Mouse (Mus musculus) intestine, embryonic 14.5 days (tissue): ENCODE measurements around the gene Tex261. TPM values are rescaled to one million over a fixed set of nuclear protein-coding genes. Genes with fewer than 3 reads are reported as not detected.

Experiments used
- ATAC-seq: fragments of 200-750 bp; cut with Nextera tagmentation; replicated peaks from 2 replicates; pipeline ENCODE4 v1.8.0; 2017; ENCODE audit warnings: low read depth, moderate number of reproducible peaks, moderate TSS enrichment, moderate library complexity; ENCODE audit not compliant: low FRiP score, low TSS enrichment
- DNase-seq: peaks from one replicate; pipeline ENCODE4 v3.0.0-alpha.2; 2018; ENCODE audit warnings: low spot score
- H3K27ac ChIP-seq: fragments of 300-500 bp; sonication (generic); 2 replicates; pipeline ENCODE4 v1.5.1; 2014; ENCODE audit warnings: low read depth, mild to moderate bottlenecking, control low read depth
- H3K27me3 ChIP-seq: fragments of 300-500 bp; sonication (generic); replicated peaks from 2 replicates; pipeline ENCODE4 v1.6.1; 2014; ENCODE audit warnings: low read length, control low read depth; ENCODE audit not compliant: control insufficient read depth, insufficient read depth
- H3K36me3 ChIP-seq: fragments of 300-500 bp; sonication (generic); 2 replicates; pipeline ENCODE4 v1.6.1; 2014; ENCODE audit warnings: low read length, control low read depth; ENCODE audit not compliant: control insufficient read depth, insufficient read depth
- H3K4me1 ChIP-seq: fragments of 300-500 bp; sonication (generic); replicated peaks from 2 replicates; pipeline ENCODE4 v1.6.1; 2014; ENCODE audit warnings: low read length, control low read depth, mixed read lengths; ENCODE audit not compliant: control insufficient read depth, insufficient read depth
- H3K4me2 ChIP-seq: fragments of 300-500 bp; sonication (generic); 2 replicates; pipeline ENCODE4 v1.6.1; 2014; ENCODE audit warnings: low read length
- H3K4me3 ChIP-seq: fragments of 300-500 bp; sonication (generic); 2 replicates; pipeline ENCODE4 v1.5.1; 2014; ENCODE audit warnings: low read depth, low read length, control low read depth, mixed read lengths
- H3K9ac ChIP-seq: fragments of 300-500 bp; sonication (generic); 2 replicates; pipeline ENCODE4 v1.6.1; 2014; ENCODE audit warnings: mild to moderate bottlenecking, low read length
- H3K9me3 ChIP-seq: fragments of 300-500 bp; sonication (generic); 2 replicates; pipeline ENCODE4 v1.6.1; 2016; ENCODE audit warnings: low read length, control low read depth; ENCODE audit not compliant: control insufficient read depth
- WGBS: fragments of 180-500 bp; shearing (Covaris S2); extraction: QIAGEN DNeasy Blood & Tissue Kit; methylation state at CpG from one replicate; pipeline ENCODE4 v1.1.7; 2014; 5-methylcytosine and 5-hydroxymethylcytosine counted together
- polyA plus RNA-seq: library from polyadenylated mRNA; unstranded; fragments of >200 nt; fragmentation: Nextera tagmentation; extraction: Ambion mirVana; gene quantifications from 2 replicates; pipeline ENCODE4 v1.2.1, GENCODE M21; 2014

The Tex261 gene
- polyA plus RNA-seq: 71.1 and 79.3 TPM in 2 replicates

- peak within 1 kb of the TSS; percentile 89 for H3K9ac ChIP-seq
- H3K4me1 ChIP-seq: peaks cover 12% of the 10 kb centered on the region
- peak within 1 kb of the TSS; percentile 79 for H3K27ac ChIP-seq
- DNase-seq (peak; percentile 93), ATAC-seq (peak; percentile 96)
- H3K27me3 ChIP-seq: no peaks in the 10 kb centered on the region
- H3K9me3 ChIP-seq: no peaks in the 10 kb centered on the region
- H3K4me3 ChIP-seq: peak within 1 kb of the TSS; percentile 84
- H3K4me2 ChIP-seq: peak within 1 kb of the TSS; percentile 78
- H3K36me3 ChIP-seq: peaks cover 27% of the 10 kb centered on the region
- under 1% methylated on average over 45 of the region's 45 CpGs for WGBS
These were observed at the start of gene Tex261 for GRCm38 (mm10) chr6:83775638-83776293. Gene Tex261, minus strand, starts transcription at chr6:83775813.

GRCm38 (mm10) chr6:83821856-83822255 lies 46.2 kb upstream of the Tex261 start:
- 34% methylated on average over 2 of the region's 2 CpGs for WGBS
- Histone ChIP-seq H3K9ac (no peak overlapping the region), H3K27ac (no peak overlapping the region), H3K27me3 (no peaks in the 10 kb centered on the region), H3K36me3 (peaks cover 9% of the 10 kb centered on the region; the same call in 1 of the 2 replicates), H3K4me3 (no peak overlapping the region), H3K4me2 (no peak overlapping the region), H3K4me1 (peaks cover 13% of the 10 kb centered on the region), H3K9me3 (no peaks in the 10 kb centered on the region)
- no peak for DNase-seq
- no peak for ATAC-seq

- Histone ChIP-seq H3K4me1 (peaks cover 13% of the 10 kb centered on the region), H3K36me3 (0 out of 2 replicates have a peak, but pooled peaks cover 5% of the 10 kb centered on the region), H3K4me3 (no peak overlapping the region), H3K27me3 (no peaks in the 10 kb centered on the region), H3K9ac (no peak overlapping the region), H3K9me3 (no peaks in the 10 kb centered on the region), H3K4me2 (no peak overlapping the region), H3K27ac (no peak overlapping the region)
- DNase-seq: no peak
- WGBS: 88% methylated on average over 2 of the region's 2 CpGs
- no peak for ATAC-seq
These were observed 45.3 kb upstream of the Tex261 start for GRCm38 (mm10) chr6:83820727-83821515.

- 60% methylated on average over 1 of the region's 1 CpGs for WGBS
- Histone ChIP-seq H3K27me3 (no peaks in the 10 kb centered on the region), H3K36me3 (peaks cover 9% of the 10 kb centered on the region), H3K4me1 (peaks cover 13% of the 10 kb centered on the region), H3K9me3 (no peaks in the 10 kb centered on the region), H3K4me2 (no peak overlapping the region), H3K27ac (0 out of 2 replicates have a peak overlapping the region, but pooled peaks have one; percentile 10), H3K4me3 (no peak overlapping the region), H3K9ac (no peak overlapping the region)
- ATAC-seq (0 out of 2 replicates have a peak, but pooled peaks have one; percentile 58), DNase-seq (no peak)
These were observed 43.4 kb upstream of the Tex261 start for GRCm38 (mm10) chr6:83818996-83819395.

- Histone ChIP-seq H3K9ac (no peak overlapping the region), H3K4me2 (no peak overlapping the region), H3K27me3 (no peaks in the 10 kb centered on the region), H3K27ac (no peak overlapping the region), H3K4me1 (peaks cover 6% of the 10 kb centered on the region; the same call in 1 of the 2 replicates), H3K4me3 (no peak overlapping the region), H3K36me3 (peaks cover 22% of the 10 kb centered on the region), H3K9me3 (no peaks in the 10 kb centered on the region)
- ATAC-seq: no peak
- WGBS: 92% methylated on average over 3 of the region's 3 CpGs
- DNase-seq: no peak
These were observed 40.2 kb upstream of the Tex261 start for GRCm38 (mm10) chr6:83815801-83816200.

- WGBS: 89% methylated on average over 3 of the region's 3 CpGs
These were observed 27.2 kb upstream of the Tex261 start for GRCm38 (mm10) chr6:83802846-83803245.

GRCm38 (mm10) chr6:83802033-83802432 lies 26.4 kb upstream of the Tex261 start:
- Histone ChIP-seq H3K9ac (no peak overlapping the region), H3K27ac (no peak overlapping the region), H3K27me3 (no peaks in the 10 kb centered on the region), H3K36me3 (peaks cover 59% of the 10 kb centered on the region), H3K4me1 (no peaks in the 10 kb centered on the region), H3K9me3 (no peaks in the 10 kb centered on the region), H3K4me2 (no peak overlapping the region), H3K4me3 (no peak overlapping the region)
- WGBS: 77% methylated on average over 5 of the region's 5 CpGs
- DNase-seq (no peak), ATAC-seq (no peak)

More at GRCm38 (mm10) chr6:83802846-83803245, 27.2 kb upstream of the Tex261 start:
- H3K36me3 ChIP-seq: peaks cover 66% of the 10 kb centered on the region
- no peak overlapping the region for H3K4me2 ChIP-seq
- no peaks in the 10 kb centered on the region for H3K4me1 ChIP-seq
- no peak overlapping the region for H3K27ac ChIP-seq
- DNase-seq (no peak), ATAC-seq (no peak)
- no peak overlapping the region for H3K9ac ChIP-seq
- H3K9me3 ChIP-seq: no peaks in the 10 kb centered on the region
- no peak overlapping the region for H3K4me3 ChIP-seq
- H3K27me3 ChIP-seq: no peaks in the 10 kb centered on the region

GRCm38 (mm10) chr6:83796686-83797085 lies 21.1 kb upstream of the Tex261 start:
- WGBS: 59% methylated on average over 3 of the region's 3 CpGs
- Histone ChIP-seq H3K9ac (no peak overlapping the region), H3K4me3 (no peak overlapping the region), H3K36me3 (peaks cover 32% of the 10 kb centered on the region), H3K9me3 (no peaks in the 10 kb centered on the region), H3K27me3 (no peaks in the 10 kb centered on the region), H3K27ac (no peak overlapping the region), H3K4me2 (no peak overlapping the region), H3K4me1 (no peaks in the 10 kb centered on the region)
- DNase-seq (no peak), ATAC-seq (no peak)
